Mouse (Mus musculus) liver, adult 2 months (tissue): ENCODE data around the gene Zfr2. TPM values are rescaled to one million over a fixed set of nuclear protein-coding genes. Genes with fewer than 3 reads are reported as not detected.
A peak's percentile ranks its signal among the peaks of the same experiment; 100 is the strongest.

ENCODE experiments used
- DNase-seq: peaks from one replicate; pipeline ENCODE4 v3.0.0-alpha.2; 2011; ENCODE audit warnings: low read depth, low spot score; ENCODE audit errors: extremely low read depth
- H3K27ac ChIP-seq: fragments of 200-500 bp; replicated peaks from 2 replicates; pipeline ENCODE4 v1.5.1; 2012; ENCODE audit warnings: low read depth, mild to moderate bottlenecking, control low read depth, inconsistent platforms, low read length; ENCODE audit not compliant: insufficient read depth
- H3K27me3 ChIP-seq: fragments of 200-500 bp; 2 replicates; pipeline ENCODE4 v1.6.1; 2012; ENCODE audit warnings: mild to moderate bottlenecking, moderate library complexity, low read length, inconsistent platforms; ENCODE audit not compliant: control insufficient read depth, insufficient read depth
- H3K36me3 ChIP-seq: fragments of 200-500 bp; 2 replicates; pipeline ENCODE4 v1.6.1; 2012; ENCODE audit warnings: low read length, inconsistent platforms; ENCODE audit not compliant: control insufficient read depth, insufficient read depth
- H3K4me1 ChIP-seq: fragments of 200-500 bp; 2 replicates; pipeline ENCODE4 v1.6.1; 2011; ENCODE audit warnings: low read length; ENCODE audit not compliant: control insufficient read depth, insufficient read depth
- H3K4me3 ChIP-seq: fragments of 200-500 bp; 2 replicates; pipeline ENCODE4 v1.5.1; 2011; ENCODE audit warnings: low read depth, mild to moderate bottlenecking, control low read depth, low read length, moderate library complexity; ENCODE audit not compliant: insufficient read depth
- H3K79me2 ChIP-seq: fragments of 200-500 bp; 2 replicates; pipeline ENCODE4 v1.6.1; 2012; ENCODE audit warnings: inconsistent platforms, mild to moderate bottlenecking, low read length, moderate library complexity; ENCODE audit not compliant: control insufficient read depth, insufficient read depth
- H3K9ac ChIP-seq: fragments of 200-500 bp; 2 replicates; pipeline ENCODE4 v1.6.1; 2012; ENCODE audit warnings: low read depth, mild to moderate bottlenecking, control low read depth, inconsistent platforms, low read length
- CTCF ChIP-seq: fragments of 200-500 bp; IDR thresholded peaks from 2 replicates; pipeline ENCODE4 v1.5.1; 2011; ENCODE audit warnings: low read depth, low read length, control low read depth
- POLR2A ChIP-seq: fragments of 200-500 bp; IDR thresholded peaks from 2 replicates; pipeline ENCODE4 v1.6.1; 2011; ENCODE audit warnings: low read length, control low read depth; ENCODE audit not compliant: insufficient read depth; ENCODE audit errors: extremely low read depth
- WGBS: fragments of 180-500 bp; shearing (Covaris S2); methylation state at CpG from one replicate; pipeline ENCODE4 v1.1.7; 2018; 5-methylcytosine and 5-hydroxymethylcytosine counted together
- polyA plus RNA-seq: library from polyadenylated mRNA; depleted of rRNA; stranded (reverse); fragments of >200 nt; gene quantifications from 2 replicates; pipeline ENCODE4 v1.2.3, GENCODE M21; 2012
- total RNA-seq: library from RNA; depleted of rRNA; stranded (reverse); fragments of >200 nt; gene quantifications from 2 replicates; pipeline ENCODE4 v1.2.3, GENCODE M21; 2014

Gene Zfr2
- total and polyA plus RNA-seq, 2 experiments, result 0.74 to 1.6 TPM

- Histone ChIP-seq H3K27me3 (no peaks in the 10 kb centered on the region), H3K4me1 (peaks cover 6% of the 10 kb centered on the region), H3K79me2 (no peaks in the 10 kb centered on the region), H3K4me3 (no peak overlapping the region), H3K27ac (no peak overlapping the region), H3K9ac (no peak overlapping the region), H3K36me3 (no peaks in the 10 kb centered on the region)
- no peak for DNase-seq
- 16% methylated on average over 37 of the region's 37 CpGs for WGBS
- no peak for TF ChIP-seq CTCF
- TF ChIP-seq POLR2A, result no peak
These were observed 38.8 kb upstream of the Zfr2 start for GRCm38 (mm10) chr10:81193991-81194774.

DNA sequence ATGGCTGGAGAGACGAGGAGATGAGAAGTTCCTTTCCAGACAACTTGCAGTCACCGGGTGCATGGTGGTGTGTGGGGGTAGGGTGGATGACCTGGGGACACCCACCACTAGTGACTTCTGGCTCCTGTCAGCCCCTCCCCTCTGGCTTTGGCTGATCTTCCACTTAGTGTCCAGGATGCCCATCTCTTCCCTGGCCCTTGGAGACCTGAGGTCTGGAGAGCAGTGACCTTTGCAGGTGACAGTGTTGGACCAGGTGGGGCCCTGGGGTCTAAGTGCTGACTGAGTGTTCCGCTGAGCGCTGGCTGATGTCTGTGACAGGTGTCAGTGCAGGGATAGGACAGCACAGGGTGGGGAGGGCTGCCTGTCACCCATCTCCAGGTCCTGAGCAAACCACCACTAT is 37.7 kb upstream of the Zfr2 start:
- no peaks in the 10 kb centered on the region for H3K27me3 ChIP-seq
- H3K79me2 ChIP-seq, result no peaks in the 10 kb centered on the region
- peaks cover 6% of the 10 kb centered on the region for H3K4me1 ChIP-seq
- TF ChIP-seq POLR2A, result no peak
- no peak overlapping the region for H3K9ac ChIP-seq
- H3K27ac ChIP-seq, result no peak overlapping the region
- no peak for DNase-seq
- H3K36me3 ChIP-seq, result no peaks in the 10 kb centered on the region
- 73% methylated on average over 4 of the region's 4 CpGs for WGBS
- no peak overlapping the region for H3K4me3 ChIP-seq

DNA sequence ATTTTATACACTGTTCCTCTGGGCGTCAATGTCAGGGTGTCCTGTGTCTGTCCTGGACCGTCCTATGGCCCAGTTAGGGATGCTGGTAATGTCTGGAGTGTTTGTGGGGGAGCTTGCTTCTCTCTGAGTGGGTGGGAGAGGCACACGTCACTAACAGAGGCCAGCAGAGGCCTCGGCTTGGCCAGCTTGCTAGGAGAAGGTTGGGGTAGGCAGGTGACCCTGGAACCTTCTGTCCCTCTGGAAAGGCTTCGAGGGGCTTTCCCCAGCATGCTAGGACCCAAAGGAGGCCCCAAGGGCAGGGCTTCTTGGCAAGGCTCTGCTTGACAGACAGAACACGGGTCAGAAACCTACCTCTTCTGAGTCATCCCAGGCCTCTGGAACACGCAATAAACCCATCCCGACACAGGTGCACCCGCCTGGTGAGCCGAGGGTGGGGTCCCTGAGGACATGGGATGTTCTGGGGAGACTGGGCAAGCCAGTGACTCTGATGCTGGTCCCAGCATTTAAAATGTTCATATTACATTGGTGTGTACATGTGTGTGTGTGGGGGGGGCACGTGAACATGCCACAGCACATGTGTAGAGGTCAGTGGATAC is 36.4 kb upstream of the Zfr2 start:
- no peak for DNase-seq
- 80% methylated on average over 11 of the region's 11 CpGs for WGBS
- H3K27ac ChIP-seq, result no peak overlapping the region

DNA sequence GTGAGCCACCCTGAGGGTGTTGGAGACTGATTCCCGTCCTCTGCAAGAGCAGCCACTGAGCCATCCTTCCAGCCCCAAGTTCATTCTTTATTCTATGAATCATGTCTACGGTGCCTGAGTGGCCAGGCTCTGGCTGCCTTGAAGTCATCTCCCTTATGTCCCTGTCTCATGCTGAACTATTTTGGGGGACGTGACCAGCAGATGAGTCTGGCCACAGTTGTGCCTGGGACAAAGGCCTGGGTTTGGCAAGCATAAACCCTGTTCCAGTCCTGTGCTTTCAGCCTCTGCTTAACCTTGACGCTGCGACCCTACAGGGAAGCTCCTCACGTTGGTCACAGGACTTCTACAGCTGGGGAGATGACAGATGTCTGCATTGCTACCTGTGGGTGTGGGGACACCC is 35.6 kb upstream of the Zfr2 start:
- Histone ChIP-seq H3K27me3 (no peaks in the 10 kb centered on the region), H3K27ac (no peak overlapping the region), H3K36me3 (no peaks in the 10 kb centered on the region), H3K4me3 (no peak overlapping the region), H3K9ac (no peak overlapping the region), H3K4me1 (0 out of 2 replicates have a peak, but pooled peaks cover 1% of the 10 kb centered on the region), H3K79me2 (no peaks in the 10 kb centered on the region)
- TF ChIP-seq CTCF, result no peak
- TF ChIP-seq POLR2A, result no peak
- WGBS, result 59% methylated on average over 6 of the region's 6 CpGs
- no peak for DNase-seq

More for the DNA sequence above, 36.4 kb upstream of the Zfr2 start:
- 0 out of 2 replicates have a peak, but pooled peaks cover 2% of the 10 kb centered on the region for H3K4me1 ChIP-seq
- no peak for TF ChIP-seq POLR2A
- TF ChIP-seq CTCF, result no peak
- no peaks in the 10 kb centered on the region for H3K79me2 ChIP-seq
- no peak overlapping the region for H3K9ac ChIP-seq
- no peaks in the 10 kb centered on the region for H3K36me3 ChIP-seq
- H3K27me3 ChIP-seq, result no peaks in the 10 kb centered on the region
- no peak overlapping the region for H3K4me3 ChIP-seq

DNA sequence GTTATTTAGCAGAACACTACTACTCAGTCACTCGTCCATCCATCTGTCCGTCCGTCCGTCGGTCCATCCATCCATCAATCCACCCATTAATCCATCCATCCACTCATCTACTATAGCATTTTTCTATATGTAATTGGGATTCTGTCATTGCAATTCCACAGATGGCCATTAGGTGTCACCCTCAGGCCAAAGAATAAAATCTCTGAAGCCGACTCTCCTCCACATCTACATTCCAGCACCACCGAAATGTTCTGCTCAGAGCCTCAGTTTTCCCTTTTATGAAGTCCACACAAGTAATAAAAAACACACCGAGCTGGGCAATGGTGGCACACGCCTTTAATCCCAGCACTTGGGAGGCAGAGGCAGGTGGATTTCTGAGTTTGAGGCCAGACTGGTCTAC is 34.7 kb upstream of the Zfr2 start:
- H3K9ac ChIP-seq, result no peak overlapping the region
- WGBS, result 2% methylated on average over 9 of the region's 9 CpGs

GRCm38 (mm10) chr10:81198990-81199389 is 34.0 kb upstream of the Zfr2 start:
- 84% methylated on average over 6 of the region's 6 CpGs for WGBS
- no peaks in the 10 kb centered on the region for H3K27me3 ChIP-seq

More for the DNA sequence above, 34.7 kb upstream of the Zfr2 start:
- no peaks in the 10 kb centered on the region for H3K79me2 ChIP-seq
- no peaks in the 10 kb centered on the region for H3K27me3 ChIP-seq
- no peak overlapping the region for H3K27ac ChIP-seq
- TF ChIP-seq POLR2A (no peak), CTCF (peak; percentile 59)
- DNase-seq, result no peak
- H3K36me3 ChIP-seq, result no peaks in the 10 kb centered on the region
- H3K4me1 ChIP-seq, result 0 out of 2 replicates have a peak, but pooled peaks cover 1% of the 10 kb centered on the region
- H3K4me3 ChIP-seq, result no peak overlapping the region

More at GRCm38 (mm10) chr10:81198990-81199389, 34.0 kb upstream of the Zfr2 start:
- no peak for DNase-seq
- no peak overlapping the region for H3K27ac ChIP-seq
- no peak for TF ChIP-seq POLR2A
- no peak for TF ChIP-seq CTCF
- H3K4me1 ChIP-seq, result no peaks in the 10 kb centered on the region
- H3K4me3 ChIP-seq, result no peak overlapping the region
- H3K79me2 ChIP-seq, result no peaks in the 10 kb centered on the region
- no peak overlapping the region for H3K9ac ChIP-seq
- no peaks in the 10 kb centered on the region for H3K36me3 ChIP-seq
